Mouse (Mus musculus) liver, embryonic 14.5 days (tissue): ENCODE data around the gene Tchh.

ENCODE experiments used
- CTCF ChIP-seq: IDR thresholded peaks from 2 replicates; pipeline ENCODE4 v1.5.1; 2016; ENCODE audit warnings: antibody characterized with exemption, low read depth, control low read depth
- EP300 ChIP-seq: IDR thresholded peaks from 2 replicates; pipeline ENCODE4 v1.6.1; 2016; ENCODE audit warnings: antibody characterized with exemption, low read depth

GRCm38 (mm10) chr3:93468561-93468960 is 26.4 kb downstream of the Tchh start, which contains the start of gene Tchhl1:
- TF ChIP-seq CTCF (no peak), EP300 (no peak)
